Mouse (Mus musculus) spleen, postnatal 10 days (tissue): Measurements from ENCODE around the gene Diras2.

Source experiments
- DNase-seq, 2 experiments: peaks; one replicate each; pipeline ENCODE4 v3.0.0; 2021 to 2022; ENCODE audit warnings: low spot score in 2 of 2

The Diras2 gene

GRCm38 (mm10) chr13:52469795-52470690, 61.0 kb downstream of the Diras2 start:
- no peak for DNase-seq

- no peak for DNase-seq
These were observed 65.9 kb downstream of the Diras2 start for GRCm38 (mm10) chr13:52465141-52465540.

- no peak for DNase-seq
These were observed 71.1 kb downstream of the Diras2 start for GRCm38 (mm10) chr13:52459982-52460381.

GRCm38 (mm10) chr13:52457889-52458324, 73.2 kb downstream of the Diras2 start:
- DNase-seq: no peak

GRCm38 (mm10) chr13:52457177-52457888, 73.7 kb downstream of the Diras2 start:
- DNase-seq: no peak

GRCm38 (mm10) chr13:52455329-52455728, 75.8 kb downstream of the Diras2 start:
- no peak for DNase-seq

GRCm38 (mm10) chr13:52454708-52455250, 76.3 kb downstream of the Diras2 start:
- DNase-seq: no peak
